Mouse (Mus musculus): Measurements from ENCODE around the gene Hoxa2.

DNA sequence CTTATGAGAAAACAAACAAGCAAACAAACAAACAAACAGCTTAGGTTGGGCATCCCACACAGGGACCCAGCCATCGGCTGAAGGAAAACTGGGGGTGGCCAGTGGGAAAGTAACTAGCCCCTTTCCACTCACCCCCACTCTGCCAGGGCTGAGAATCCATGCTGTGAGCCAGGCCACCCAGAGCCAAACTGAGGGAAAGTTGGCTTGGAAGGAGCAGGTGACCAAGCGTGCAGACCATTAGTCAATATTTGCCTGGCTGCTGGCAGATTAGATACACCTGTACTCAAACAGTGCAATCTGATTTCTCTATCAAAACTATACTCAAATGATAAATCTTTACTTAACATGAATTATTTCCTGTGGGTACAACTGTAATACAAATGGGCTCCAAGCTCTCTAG, 17.4 kb upstream of the Hoxa2 start:
- TF ChIP-seq CTCF (IDR thresholded peaks at IDR 0.05; ENCODE audit: low read depth, low read length) = no peak
- no peak for TF ChIP-seq POLR2A (IDR thresholded peaks at IDR 0.05; ENCODE audit: borderline replicate concordance, low read depth, low read length)

Data from bone marrow macrophage, adult 2 months (primary cell).